Comparison of ENCODE assay signal across 8 mouse cellular contexts in the genomic region with DNA sequence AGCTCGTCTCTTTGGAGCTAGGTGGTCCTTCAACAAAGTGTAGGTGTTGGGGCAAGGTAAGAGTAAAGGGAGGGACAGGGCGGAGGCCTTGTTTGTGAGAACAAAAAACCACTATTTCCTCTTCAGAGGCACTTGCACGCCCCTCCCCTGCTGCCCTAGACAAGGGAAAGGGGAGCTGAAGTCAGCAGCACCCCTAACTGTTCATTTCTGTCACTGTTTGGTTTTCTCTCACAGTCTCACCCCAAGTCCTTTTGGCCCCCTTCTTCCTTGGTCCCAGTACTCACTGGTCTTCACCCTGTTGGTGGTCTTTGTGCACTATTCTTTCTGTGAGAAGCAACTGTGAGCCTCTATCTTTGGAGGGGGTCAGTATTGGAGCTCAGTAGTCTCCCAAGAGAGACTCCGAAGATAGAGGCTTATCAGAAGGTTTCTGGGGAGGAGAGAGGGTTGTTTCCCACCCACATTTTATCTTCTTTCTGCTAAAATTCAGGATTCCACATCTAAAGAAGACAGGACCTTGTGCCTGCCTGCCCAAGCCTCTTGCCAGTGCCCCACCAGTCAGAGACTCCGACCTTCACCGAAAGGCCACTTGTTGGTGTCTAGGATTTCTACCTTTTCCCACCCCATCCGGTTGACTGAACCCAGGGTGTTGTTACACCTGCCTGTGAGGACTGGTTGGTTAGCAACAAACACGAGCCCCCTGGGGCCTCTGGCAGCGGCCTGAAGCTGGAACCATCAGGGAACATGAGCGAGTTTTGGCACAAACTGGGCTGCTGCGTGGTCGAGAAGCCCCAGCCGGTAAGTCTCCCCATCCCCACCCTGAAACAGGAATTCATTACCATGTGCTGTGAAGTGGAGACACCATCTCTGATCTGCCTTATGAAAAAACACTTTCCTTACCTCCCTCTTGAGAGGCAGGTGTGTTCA. TPM values are rescaled to one million over a fixed set of nuclear protein-coding genes. Genes with fewer than 3 reads are reported as not detected.
DNase-seq lines count a peak whose midpoint lies in the region; ATAC-seq lines count a peak whose summit lies in the region.

A gene (minus strand): TSS at position 874 of the 924 bp plus-strand sequence.

- peaks cover 20% of the 10 kb centered on the region for H3K4me1 ChIP-seq in brown adipose tissue, adult 24 weeks (ENCODE audit: control insufficient read depth, insufficient read depth, insufficient read length, low read length)
- peaks cover 52% of the 10 kb centered on the region for H3K4me1 ChIP-seq in hindbrain, embryonic 10.5 days (replicated peaks)
- H3K4me1 ChIP-seq in stomach, embryonic 14.5 days (ENCODE audit: control insufficient read depth, insufficient read depth, low read length) = peaks cover 21% of the 10 kb centered on the region

- DNase-seq in heart, adult 11 months = peak; percentile 93
- no peak for DNase-seq in heart, postnatal 10 days
- no peak for DNase-seq in hindbrain, embryonic 10.5 days (ENCODE audit: low spot score)
- no peak for DNase-seq in layer of hippocampus, postnatal 36 days
- peak; percentile 69 for DNase-seq in lung, postnatal 36 days
- no peak for DNase-seq in ovary, postnatal 36 days (ENCODE audit: low spot score)

- H3K4me3 ChIP-seq in brown adipose tissue, adult 24 weeks (ENCODE audit: insufficient read depth, low read depth, low read length) = peak within 1 kb of the TSS; percentile 63
- peak within 1 kb of the TSS; percentile 98 for H3K4me3 ChIP-seq in hindbrain, embryonic 10.5 days
- peak within 1 kb of the TSS; percentile 85; the same call in 1 of the 2 replicates for H3K4me3 ChIP-seq in stomach, embryonic 14.5 days (ENCODE audit: low read depth, low read length)

- ATAC-seq in stomach, embryonic 14.5 days (ENCODE audit: insufficient number of reproducible peaks, insufficient read depth, low FRiP score, low read depth) = no peak

- intact Hi-C loops in heart, postnatal 10 days (cut with DNase I) = no loop called here

- peaks cover 55% of the 10 kb centered on the region for H3K36me3 ChIP-seq in hindbrain, embryonic 10.5 days
- peaks cover 50% of the 10 kb centered on the region for H3K36me3 ChIP-seq in stomach, embryonic 14.5 days (ENCODE audit: control insufficient read depth, insufficient read depth, low read length)

- no peak within 1 kb of the TSS for H3K9ac ChIP-seq in stomach, embryonic 14.5 days (replicated peaks; ENCODE audit: low read depth, low read length)

- H3K4me2 ChIP-seq in stomach, embryonic 14.5 days (replicated peaks; ENCODE audit: low read depth, low read length) = peak within 1 kb of the TSS; percentile 87

- 81% methylated on average over 13 of the region's 13 CpGs for WGBS in hindbrain, embryonic 10.5 days
- WGBS in stomach, embryonic 14.5 days = 78% methylated on average over 13 of the region's 13 CpGs

- H3K27ac ChIP-seq in brown adipose tissue, adult 24 weeks (replicated peaks; ENCODE audit: low read depth, low read length) = peak within 1 kb of the TSS; percentile 88
- H3K27ac ChIP-seq in hindbrain, embryonic 10.5 days = peak within 1 kb of the TSS; percentile 98
- H3K27ac ChIP-seq in stomach, embryonic 14.5 days (ENCODE audit: low read length) = peak within 1 kb of the TSS; percentile 97

- H3K27me3 ChIP-seq in hindbrain, embryonic 10.5 days (ENCODE audit: insufficient read depth, poor library complexity, severe bottlenecking) = no peaks in the 10 kb centered on the region
- H3K27me3 ChIP-seq in stomach, embryonic 14.5 days (ENCODE audit: control insufficient read depth, insufficient read depth, low read length) = no peaks in the 10 kb centered on the region

- no peaks in the 10 kb centered on the region for H3K9me3 ChIP-seq in hindbrain, embryonic 10.5 days
- no peaks in the 10 kb centered on the region for H3K9me3 ChIP-seq in stomach, embryonic 14.5 days (ENCODE audit: control insufficient read depth, low read depth, low read length)

RNA-seq across cellular contexts. Expression of the gene that starts here (rescaled TPM):
- 1 to 10 TPM; 6.4 to 8.9 TPM for total RNA-seq in heart, postnatal 10 days (2021)
- 3.5 and 7.0 TPM in 2 replicates for polyA plus RNA-seq in brown adipose tissue, adult 24 weeks (2012; ENCODE audit: insufficient read depth, insufficient read length, missing spikeins)
- polyA plus RNA-seq in hindbrain, embryonic 10.5 days (2016; fragmentation: Nextera tagmentation; extraction: Ambion mirVana) = 45.8 and 95.9 TPM in 2 replicates
- total RNA-seq in layer of hippocampus, postnatal 36 days (2021) = 100 to 1,000 TPM; 285 to 326 TPM
- polyA plus RNA-seq in stomach, embryonic 14.5 days (2014; fragmentation: Nextera tagmentation; extraction: Ambion mirVana) = 38.9 and 42.4 TPM in 2 replicates

Comparison
In these comparisons a context has a peak if more than half of its experiments do, and no peak if none do; other contexts are left out.
1. RNA of the gene that starts here (total RNA-seq): 285 to 326 TPM in layer of hippocampus, postnatal 36 days; 6.4 to 8.9 TPM in heart, postnatal 10 days; every median in the first group is over 10 times any median in the second.
2. DNase-seq: peak in heart, adult 11 months (single experiment) and lung, postnatal 36 days (single experiment); none in heart, postnatal 10 days (0 of 2), hindbrain, embryonic 10.5 days (single experiment), layer of hippocampus, postnatal 36 days (0 of 2) and ovary, postnatal 36 days (single experiment).
3. Peak in every context shown above with its lines, with median percentiles within 50 percentile points of each other: H3K27ac ChIP-seq and H3K4me3 ChIP-seq.